Mouse (Mus musculus): Measurements from ENCODE around the gene Yif1a. TPM values are rescaled to one million over a fixed set of nuclear protein-coding genes. Genes with fewer than 3 reads are reported as not detected.

Yif1a gene
- polyA plus RNA-seq, 1 experiment from 2014 or later, result 198 TPM

DNA sequence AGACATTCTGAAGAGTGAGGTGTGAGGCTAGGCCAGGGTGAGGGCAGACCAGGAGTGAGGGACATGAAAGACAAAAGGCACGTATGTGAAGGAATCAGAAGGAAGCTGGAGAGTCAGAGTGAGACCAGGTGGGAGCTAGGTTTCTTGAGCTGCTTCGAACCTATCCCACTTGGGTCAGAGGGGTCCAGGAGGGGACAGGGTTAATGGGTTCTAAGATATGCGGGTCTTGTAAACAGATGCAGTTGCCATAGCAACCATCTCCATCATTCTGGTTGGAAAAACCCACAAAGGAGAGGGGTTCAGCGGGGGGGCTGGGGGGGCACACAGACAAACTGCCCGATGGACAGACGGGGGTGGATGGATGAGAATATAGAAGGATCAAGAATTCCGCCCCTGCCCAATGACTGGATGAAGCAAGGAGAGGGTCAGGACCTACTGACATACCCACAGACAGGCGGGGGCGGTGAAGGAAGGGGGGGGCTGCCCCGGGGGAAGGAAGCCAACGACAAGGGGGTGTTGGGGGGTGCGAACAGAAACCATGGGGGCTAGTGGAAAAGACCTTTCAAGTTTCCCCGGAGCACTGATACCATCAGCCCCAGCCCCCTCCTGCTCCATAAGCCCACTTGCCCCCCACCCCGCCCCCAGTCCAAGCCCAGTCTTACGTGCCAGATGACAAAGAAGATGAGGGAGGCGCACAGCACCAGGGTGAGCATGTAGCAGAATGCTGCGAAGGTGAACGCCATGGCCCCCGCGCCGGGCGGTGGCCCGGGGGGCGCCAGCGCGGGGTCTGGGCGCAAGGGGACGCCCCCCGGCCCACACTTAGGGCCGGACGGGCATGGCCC, 9.4 kb downstream of the Yif1a start:
- Histone ChIP-seq H3K4me3 (ENCODE audit: low read depth, low read length) (peak overlapping the region; percentile 38), H3K27me3 (replicated peaks; ENCODE audit: control insufficient read depth, insufficient read depth, low read length) (0 out of 2 replicates have a peak, but pooled peaks cover 3% of the 10 kb centered on the region), H3K4me1 (replicated peaks; ENCODE audit: control insufficient read depth, insufficient read depth, low read length) (peaks cover 9% of the 10 kb centered on the region), H3K9ac (ENCODE audit: low read depth, low read length) (peak overlapping the region; percentile 57), H3K36me3 (ENCODE audit: control insufficient read depth, insufficient read depth) (peaks cover 46% of the 10 kb centered on the region), H3K27ac (ENCODE audit: low read depth, low read length) (no peak overlapping the region), H3K4me2 (replicated peaks; ENCODE audit: low read depth) (peak overlapping the region; percentile 89), H3K9me3 (ENCODE audit: control insufficient read depth) (no peaks in the 10 kb centered on the region)
- TF ChIP-seq CTCF (IDR thresholded peaks at IDR 0.05; ENCODE audit: low read depth), result no peak
- ATAC-seq, result no peak
- WGBS, result 6% methylated on average over 23 of the region's 31 CpGs

- Histone ChIP-seq H3K36me3 (ENCODE audit: control insufficient read depth, insufficient read depth) (peaks cover 47% of the 10 kb centered on the region), H3K4me1 (replicated peaks; ENCODE audit: control insufficient read depth, insufficient read depth, low read length) (peaks cover 9% of the 10 kb centered on the region), H3K9ac (ENCODE audit: low read depth, low read length) (peak within 1 kb of the TSS; percentile 57), H3K27ac (ENCODE audit: low read depth, low read length) (no peak within 1 kb of the TSS), H3K9me3 (ENCODE audit: control insufficient read depth) (no peaks in the 10 kb centered on the region), H3K27me3 (replicated peaks; ENCODE audit: control insufficient read depth, insufficient read depth, low read length) (0 out of 2 replicates have a peak, but pooled peaks cover 3% of the 10 kb centered on the region), H3K4me3 (ENCODE audit: low read depth, low read length) (peak within 1 kb of the TSS; percentile 38), H3K4me2 (replicated peaks; ENCODE audit: low read depth) (peak within 1 kb of the TSS; percentile 89)
- TF ChIP-seq CTCF (IDR thresholded peaks at IDR 0.05; ENCODE audit: low read depth), result no peak
- WGBS, result 8% methylated on average over 33 of the region's 48 CpGs
- no peak; the same call in 1 of the 2 replicates for ATAC-seq
Observed at GRCm38 (mm10) chr19:5098363-5099143, 10.2 kb downstream of the Yif1a start, which contains the start of gene Cnih2. Cnih2 (minus strand) TSS chr19:5098521.

DNA sequence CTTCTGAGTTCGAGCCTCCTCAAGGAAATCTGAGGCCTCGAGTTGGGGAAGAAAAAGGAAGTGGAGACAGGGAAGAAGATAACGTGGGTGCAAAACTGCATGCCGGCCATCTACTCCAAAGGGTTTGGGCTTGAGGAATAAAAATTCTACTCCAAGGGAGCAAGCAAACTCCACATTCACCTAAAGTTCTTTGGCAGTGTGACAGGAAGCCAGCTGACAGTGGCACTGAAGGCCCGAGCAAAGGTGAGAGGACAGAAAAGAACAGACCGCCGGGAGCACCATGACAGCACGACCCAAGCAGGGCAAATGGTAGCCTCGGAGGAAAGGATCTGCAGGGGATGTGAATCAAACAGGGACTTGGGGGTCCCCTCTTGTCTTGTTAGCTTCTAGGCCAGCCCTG, 17.7 kb downstream of the Yif1a start:
- no peaks in the 10 kb centered on the region for H3K9me3 ChIP-seq (ENCODE audit: control insufficient read depth)
- TF ChIP-seq CTCF (IDR thresholded peaks at IDR 0.05; ENCODE audit: low read depth), result no peak
- H3K27me3 ChIP-seq (replicated peaks; ENCODE audit: control insufficient read depth, insufficient read depth, low read length), result no peaks in the 10 kb centered on the region
- no peak for ATAC-seq
- 0 out of 2 replicates have a peak, but pooled peaks cover 4% of the 10 kb centered on the region for H3K4me1 ChIP-seq (replicated peaks; ENCODE audit: control insufficient read depth, insufficient read depth, low read length)
- peaks cover 63% of the 10 kb centered on the region for H3K36me3 ChIP-seq (ENCODE audit: control insufficient read depth, insufficient read depth)
- peak overlapping the region; percentile 71 for H3K4me3 ChIP-seq (ENCODE audit: low read depth, low read length)
- 2% methylated on average over 9 of the region's 9 CpGs for WGBS
- H3K27ac ChIP-seq (ENCODE audit: low read depth, low read length), result peak overlapping the region; percentile 87; the same call in 1 of the 2 replicates
- H3K9ac ChIP-seq (ENCODE audit: low read depth, low read length), result peak overlapping the region; percentile 72
- peak overlapping the region; percentile 84 for H3K4me2 ChIP-seq (replicated peaks; ENCODE audit: low read depth)

DNA sequence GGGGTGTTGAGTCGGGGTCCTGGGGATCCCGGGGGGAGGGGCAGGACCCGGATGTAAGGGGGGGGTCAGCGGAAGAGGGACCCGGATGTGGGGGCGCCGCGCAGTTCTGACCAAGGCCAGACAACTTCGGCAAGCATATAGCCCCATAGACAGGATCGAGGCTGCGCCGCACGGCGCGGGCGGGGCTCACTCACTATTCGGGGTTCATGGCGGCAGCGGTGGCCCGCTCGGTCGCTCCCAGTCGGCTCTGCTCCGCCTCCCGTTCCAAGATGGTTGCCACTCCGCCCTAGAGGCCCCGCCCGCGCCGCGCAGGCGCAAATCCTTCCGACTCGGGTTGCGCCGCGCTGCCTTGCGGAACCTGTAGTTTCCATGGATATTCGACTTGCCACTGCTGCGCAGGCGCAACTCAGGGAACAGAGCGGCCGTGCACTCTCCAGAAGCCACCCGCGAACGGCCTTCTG, 18.4 kb downstream of the Yif1a start, which contains the start of gene Rab1b:
Rab1b (minus strand) TSS at position 342 of the 461 bp plus-strand sequence.
- H3K9me3 ChIP-seq (ENCODE audit: control insufficient read depth), result no peaks in the 10 kb centered on the region
- peak within 1 kb of the TSS; percentile 72 for H3K9ac ChIP-seq (ENCODE audit: low read depth, low read length)
- H3K27me3 ChIP-seq (replicated peaks; ENCODE audit: control insufficient read depth, insufficient read depth, low read length), result no peaks in the 10 kb centered on the region
- H3K4me3 ChIP-seq (ENCODE audit: low read depth, low read length), result peak within 1 kb of the TSS; percentile 71
- 0% methylated on average over 40 of the region's 46 CpGs for WGBS
- H3K27ac ChIP-seq (ENCODE audit: low read depth, low read length), result peak within 1 kb of the TSS; percentile 87
- ATAC-seq, result peak; percentile 90
- H3K4me2 ChIP-seq (replicated peaks; ENCODE audit: low read depth), result peak within 1 kb of the TSS; percentile 84
- H3K4me1 ChIP-seq (replicated peaks; ENCODE audit: control insufficient read depth, insufficient read depth, low read length), result 0 out of 2 replicates have a peak, but pooled peaks cover 4% of the 10 kb centered on the region
- peaks cover 63% of the 10 kb centered on the region for H3K36me3 ChIP-seq (ENCODE audit: control insufficient read depth, insufficient read depth)
- no peak for TF ChIP-seq CTCF (IDR thresholded peaks at IDR 0.05; ENCODE audit: low read depth)

DNA sequence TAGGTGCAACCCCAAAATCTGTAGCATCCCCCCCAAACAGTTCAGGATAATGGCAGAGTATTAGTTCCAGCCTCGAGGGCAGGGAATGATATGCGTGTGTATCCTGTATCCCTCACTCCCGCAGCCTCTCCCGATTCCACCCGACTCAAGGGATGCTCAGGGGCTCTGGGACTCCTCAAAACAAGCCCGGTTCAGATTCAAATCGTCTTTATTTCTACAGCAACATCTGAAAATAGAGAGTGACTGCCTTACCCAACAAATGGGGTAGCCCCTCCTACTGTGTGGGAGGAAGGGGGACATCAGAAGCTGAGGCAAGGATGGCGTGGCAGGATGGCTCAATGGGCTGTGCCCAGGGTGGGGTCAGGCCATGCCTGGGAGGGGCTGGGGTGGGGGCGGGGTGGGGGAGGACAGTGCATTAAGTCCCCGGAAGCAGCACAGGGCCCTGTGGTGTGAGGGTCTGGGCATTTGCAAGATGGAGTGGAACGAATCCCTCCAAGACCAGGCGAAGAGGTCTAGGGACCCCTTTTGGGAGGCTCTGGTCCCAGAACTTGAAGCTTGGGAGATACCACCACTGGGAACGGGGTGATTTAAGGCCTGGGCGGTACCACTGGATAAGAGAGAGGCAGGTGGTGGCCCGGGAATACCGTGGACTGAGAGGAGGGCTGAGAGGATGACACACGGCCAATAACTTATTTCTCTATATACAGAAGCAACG, 19.4 kb downstream of the Yif1a start:
- 62% methylated on average over 18 of the region's 18 CpGs for WGBS
- Histone ChIP-seq H3K4me2 (replicated peaks; ENCODE audit: low read depth) (no peak overlapping the region), H3K9ac (ENCODE audit: low read depth, low read length) (no peak overlapping the region), H3K27me3 (replicated peaks; ENCODE audit: control insufficient read depth, insufficient read depth, low read length) (no peaks in the 10 kb centered on the region), H3K36me3 (ENCODE audit: control insufficient read depth, insufficient read depth) (peaks cover 59% of the 10 kb centered on the region), H3K27ac (ENCODE audit: low read depth, low read length) (no peak overlapping the region), H3K4me1 (replicated peaks; ENCODE audit: control insufficient read depth, insufficient read depth, low read length) (0 out of 2 replicates have a peak, but pooled peaks cover 4% of the 10 kb centered on the region), H3K4me3 (ENCODE audit: low read depth, low read length) (no peak overlapping the region; the same call in 1 of the 2 replicates), H3K9me3 (ENCODE audit: control insufficient read depth) (no peaks in the 10 kb centered on the region)
- no peak for TF ChIP-seq CTCF (IDR thresholded peaks at IDR 0.05; ENCODE audit: low read depth)
- ATAC-seq, result peak; percentile 14
